8 mouse cellular contexts compared by ENCODE assay signal in genomic region chr14:37238632-37239032, GRCm38 (mm10).
DNase-seq lines count a peak whose midpoint lies in the region; ATAC-seq lines count a peak whose summit lies in the region.

No protein-coding gene starts in this region.

- DNase-seq in WW6 (ENCODE audit: low read depth, low spot score) = peak; percentile 18
- DNase-seq in cerebellum, adult 9-10 months = peak; percentile 97
- peak; percentile 38 to 43 for DNase-seq in frontal cortex, postnatal 10 days (ENCODE audit: low spot score in 2 of 2)
- DNase-seq in layer of hippocampus, postnatal 10 days (ENCODE audit: low spot score in 2 of 2) = peak; percentile 75 to 81
- DNase-seq in lung, postnatal 14 days = peak; percentile 73
- DNase-seq in right cerebral cortex, adult 2 months (ENCODE audit: low spot score in 2 of 2) = peak; percentile 66 to 70

- 34% methylated on average over 4 of the region's 4 CpGs for WGBS in hindbrain, embryonic 13.5 days

- H3K4me1 ChIP-seq in hindbrain, embryonic 13.5 days (replicated peaks) = 0 out of 2 replicates have a peak, but pooled peaks cover 3% of the 10 kb centered on the region

- peak; percentile 96 for ATAC-seq in hindbrain, embryonic 13.5 days (ENCODE audit: low FRiP score)
- no peak for ATAC-seq in erythroid progenitor cell, adult 5-6 weeks (replicated peaks; ENCODE audit: low FRiP score, poor library complexity, severe bottlenecking)

- no peaks in the 10 kb centered on the region for H3K36me3 ChIP-seq in hindbrain, embryonic 13.5 days

- H3K4me3 ChIP-seq in hindbrain, embryonic 13.5 days = no peak overlapping the region

- no peaks in the 10 kb centered on the region for H3K9me3 ChIP-seq in hindbrain, embryonic 13.5 days

- H3K4me2 ChIP-seq in hindbrain, embryonic 13.5 days = no peak overlapping the region

- H3K27ac ChIP-seq in hindbrain, embryonic 13.5 days = no peak overlapping the region

- no peaks in the 10 kb centered on the region for H3K27me3 ChIP-seq in hindbrain, embryonic 13.5 days

- no peak overlapping the region for H3K9ac ChIP-seq in hindbrain, embryonic 13.5 days

Comparison
In these comparisons a context has a peak if more than half of its experiments do, and no peak if none do; other contexts are left out.
1. DNase-seq: peak in every context shown above with its lines; median percentile 97 in cerebellum, adult 9-10 months; 78 in layer of hippocampus, postnatal 10 days; 73 in lung, postnatal 14 days; 68 in right cerebral cortex, adult 2 months; 40 in frontal cortex, postnatal 10 days; 18 in WW6.